Mouse (Mus musculus) left cerebral cortex, adult 2 months (tissue): ENCODE measurements around the gene Cog5. TPM values are rescaled to one million over a fixed set of nuclear protein-coding genes. Genes with fewer than 3 reads are reported as not detected.

Experiments used
- DNase-seq, 2 experiments: peaks; one replicate each; pipeline ENCODE4 v3.0.0; 2021 to 2022; ENCODE audit warnings: low spot score in 2 of 2, mixed read lengths in 1 of 2; ENCODE audit errors: extremely low spot score in 1 of 2
- H3K27ac ChIP-seq: fragments of 200-600 bp; 2 replicates; pipeline ENCODE4 v1.8.1; 2022
- H3K4me3 ChIP-seq: fragments of 200-600 bp; 2 replicates; pipeline ENCODE4 v1.8.1; 2022
- CTCF ChIP-seq: fragments of 200-600 bp; IDR thresholded peaks from 2 replicates; pipeline ENCODE4 v1.8.1; 2022; ENCODE audit warnings: antibody characterized with exemption, mild to moderate bottlenecking, moderate library complexity
- intact Hi-C: fragments of 180-260 bp; cut with DNase I; formaldehyde crosslinking; loops from one replicate; pipeline ENCODE4 v1.15.1; 2025
- total RNA-seq, 2 experiments: library from RNA; stranded (reverse); gene quantifications; 2 replicates each; pipeline ENCODE4 v1.2.3; 2021

Gene Cog5
- total RNA-seq, 2 experiments from 2014 or later: 44.4 to 46.8 TPM

- no peak overlapping the region for H3K4me3 ChIP-seq
- no peak overlapping the region for H3K27ac ChIP-seq
- intact Hi-C loops: no loop called here
- TF ChIP-seq CTCF: no peak
- no peak for DNase-seq
These were observed 180.8 kb downstream of the Cog5 start for GRCm38 (mm10) chr12:31835480-31835879.

- no peak for DNase-seq
- Histone ChIP-seq H3K4me3 (no peak overlapping the region), H3K27ac (no peak overlapping the region)
- no peak for TF ChIP-seq CTCF
- intact Hi-C loops: no loop called here
These were observed 181.5 kb downstream of the Cog5 start for GRCm38 (mm10) chr12:31836211-31836610.

- Histone ChIP-seq H3K27ac (no peak overlapping the region), H3K4me3 (no peak overlapping the region)
- DNase-seq: no peak
- no peak for TF ChIP-seq CTCF
- intact Hi-C loops: no loop called here
These were observed 183.9 kb downstream of the Cog5 start for GRCm38 (mm10) chr12:31838521-31838920.

DNA sequence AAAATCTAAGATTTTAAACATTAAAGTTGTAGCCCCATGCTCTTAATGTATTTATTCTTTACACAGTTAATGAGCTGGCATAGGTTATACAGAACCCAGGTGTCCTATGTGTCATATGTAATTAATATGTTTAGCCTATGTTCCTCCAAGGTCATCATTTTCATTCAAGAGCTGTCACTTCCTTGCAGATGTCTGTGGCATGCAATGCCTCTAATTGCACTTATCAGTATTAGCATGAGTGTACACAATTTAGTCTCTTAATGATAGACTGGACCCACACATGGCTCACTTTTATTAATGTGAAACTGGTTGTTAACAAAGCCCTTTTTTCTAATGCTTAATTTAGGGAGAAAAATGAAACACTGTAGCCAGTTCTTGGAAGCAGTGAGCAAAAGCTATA, 184.6 kb downstream of the Cog5 start:
- TF ChIP-seq CTCF: no peak
- Histone ChIP-seq H3K27ac (no peak overlapping the region), H3K4me3 (no peak overlapping the region)
- intact Hi-C loops: no loop called here
- no peak for DNase-seq

DNA sequence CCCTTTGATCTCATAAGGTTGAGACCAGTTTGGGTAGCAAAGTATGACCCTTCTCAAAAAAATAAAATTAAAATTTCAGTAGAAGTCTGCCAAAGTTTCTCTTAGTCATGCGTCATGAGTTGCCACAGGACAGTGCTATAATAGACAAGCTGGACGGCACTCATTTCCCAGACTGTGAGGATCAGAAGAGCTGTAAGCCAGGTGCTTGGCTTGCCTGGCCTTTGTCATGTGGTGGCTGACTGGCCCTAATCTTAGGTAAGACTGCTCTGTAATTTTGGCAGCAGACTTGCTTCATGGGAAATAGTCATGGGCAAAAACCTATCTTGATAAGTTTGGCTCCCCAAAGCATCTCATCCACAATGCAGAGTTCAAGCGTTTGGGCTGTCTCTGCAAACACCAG, 191.4 kb downstream of the Cog5 start:
- no peak for TF ChIP-seq CTCF
- no peak overlapping the region for H3K27ac ChIP-seq
- H3K4me3 ChIP-seq: no peak overlapping the region
- intact Hi-C loops: no loop called here
- DNase-seq: no peak

DNA sequence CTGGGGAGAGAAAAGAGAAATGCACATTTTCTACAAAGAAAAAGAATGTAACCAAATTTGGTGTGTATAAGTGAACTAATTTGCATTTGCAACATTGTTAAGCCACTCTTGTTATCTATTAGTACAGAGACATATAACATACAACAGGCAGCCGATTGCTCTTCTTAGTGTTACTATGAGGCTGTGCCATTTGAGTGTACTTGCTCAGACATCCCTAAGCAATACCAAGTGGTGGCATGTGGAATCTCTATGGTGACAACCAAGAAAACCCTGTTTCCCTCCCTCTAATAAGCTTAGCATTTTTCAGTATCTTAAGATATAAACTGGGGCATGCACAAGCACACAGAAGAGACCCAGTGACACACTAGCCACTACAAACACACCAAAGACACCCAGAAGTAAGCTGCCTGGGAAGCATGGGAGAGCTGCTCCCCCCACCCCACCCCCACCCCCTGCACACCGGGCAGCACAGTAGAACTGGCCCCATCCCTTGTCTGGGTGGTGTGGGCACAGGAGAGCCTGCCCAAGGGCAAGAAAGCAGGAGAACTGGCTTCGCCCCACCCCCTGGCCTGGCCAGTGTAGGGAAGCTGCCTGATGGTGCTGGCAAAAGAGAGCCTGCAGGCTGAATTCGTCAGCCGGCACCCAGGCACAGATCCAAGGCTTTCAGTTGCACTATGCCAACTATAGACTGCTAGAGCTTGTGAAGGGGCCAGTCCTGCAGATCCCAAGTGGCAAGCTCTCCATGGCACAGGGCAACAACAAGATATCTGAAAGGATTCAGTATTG, 194.2 kb downstream of the Cog5 start:
- intact Hi-C loops: no loop called here
- Histone ChIP-seq H3K4me3 (no peak overlapping the region), H3K27ac (no peak overlapping the region)
- TF ChIP-seq CTCF: no peak
- DNase-seq: peak; percentile 35 to 47

- intact Hi-C loops: no loop called here
- no peak for DNase-seq
- TF ChIP-seq CTCF: no peak
- no peak overlapping the region for H3K4me3 ChIP-seq
- H3K27ac ChIP-seq: no peak overlapping the region
These were observed 194.9 kb downstream of the Cog5 start for GRCm38 (mm10) chr12:31849601-31850000.

DNA sequence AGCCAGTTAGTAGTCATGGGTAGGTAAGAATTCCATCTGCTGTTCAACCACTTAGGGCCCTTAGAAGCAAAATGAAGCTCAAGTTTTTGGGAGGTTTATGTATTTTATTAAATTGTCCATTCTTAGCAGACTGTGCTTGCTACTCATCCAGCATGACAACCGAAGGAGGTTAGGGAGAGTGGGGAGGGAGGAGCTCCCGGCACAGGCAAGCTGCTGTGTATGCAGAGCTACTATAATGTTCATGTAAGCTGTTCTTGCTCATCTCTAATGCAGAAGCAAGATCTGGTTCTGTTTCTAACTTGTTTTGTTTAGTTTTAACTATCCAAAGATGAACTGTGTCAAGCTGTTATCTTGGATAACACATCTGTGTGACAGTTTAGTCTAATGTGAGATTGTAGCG, 199.4 kb downstream of the Cog5 start:
- Histone ChIP-seq H3K4me3 (no peak overlapping the region), H3K27ac (no peak overlapping the region)
- no peak for TF ChIP-seq CTCF
- intact Hi-C loops: no loop called here
- no peak for DNase-seq

- no peak overlapping the region for H3K27ac ChIP-seq
- no peak overlapping the region for H3K4me3 ChIP-seq
- no peak for DNase-seq
- TF ChIP-seq CTCF: no peak
- intact Hi-C loops: no loop called here
These were observed 200.1 kb downstream of the Cog5 start for GRCm38 (mm10) chr12:31854817-31855216.

DNA sequence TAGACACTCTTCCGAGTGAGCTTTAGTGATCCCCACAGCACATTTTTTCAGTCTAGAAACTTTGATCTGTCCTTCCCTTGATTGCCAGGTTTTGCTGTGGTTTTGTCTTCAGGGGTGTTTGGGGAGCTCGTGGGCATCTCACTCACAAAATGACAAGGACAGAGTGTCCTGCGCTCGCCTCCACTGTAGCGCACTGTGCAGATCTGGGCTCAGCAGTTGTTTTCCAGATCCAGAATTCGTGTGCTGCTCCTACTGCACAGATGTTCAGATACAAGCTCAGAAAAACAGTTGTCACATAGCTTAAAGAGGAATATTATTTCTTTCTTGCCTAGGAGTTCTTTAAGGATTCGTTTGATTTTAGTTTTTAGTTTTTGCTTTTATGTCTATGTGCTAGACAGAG, 203.1 kb downstream of the Cog5 start:
- peak in 1 of 2 experiments; percentile 25 for DNase-seq
- H3K27ac ChIP-seq: 0 out of 2 replicates have a peak overlapping the region, but pooled peaks have one; percentile 59

GRCm38 (mm10) chr12:31862668-31863538, 208.2 kb downstream of the Cog5 start:
- Histone ChIP-seq H3K27ac (no peak overlapping the region), H3K4me3 (no peak overlapping the region)
- intact Hi-C loops: no loop called here
- TF ChIP-seq CTCF: no peak
- no peak for DNase-seq

More for the DNA sequence above, 203.1 kb downstream of the Cog5 start:
- TF ChIP-seq CTCF: no peak
- intact Hi-C loops: loop anchor here (2.0 kb wide), 1 partner anchor 39 kb away; no protein-coding TSS in a partner anchor
- H3K4me3 ChIP-seq: no peak overlapping the region

- no peak for DNase-seq
- no peak overlapping the region for H3K4me3 ChIP-seq
- no peak overlapping the region for H3K27ac ChIP-seq
- intact Hi-C loops: no loop called here
- no peak for TF ChIP-seq CTCF
These were observed 222.1 kb downstream of the Cog5 start for GRCm38 (mm10) chr12:31876775-31877174.
